Mouse (Mus musculus): ENCODE data around the gene Il17re. TPM values are rescaled to one million over a fixed set of nuclear protein-coding genes. Genes with fewer than 3 reads are reported as not detected.

Il17re gene
- total RNA-seq, 1 experiment = 0.80 TPM

DNA sequence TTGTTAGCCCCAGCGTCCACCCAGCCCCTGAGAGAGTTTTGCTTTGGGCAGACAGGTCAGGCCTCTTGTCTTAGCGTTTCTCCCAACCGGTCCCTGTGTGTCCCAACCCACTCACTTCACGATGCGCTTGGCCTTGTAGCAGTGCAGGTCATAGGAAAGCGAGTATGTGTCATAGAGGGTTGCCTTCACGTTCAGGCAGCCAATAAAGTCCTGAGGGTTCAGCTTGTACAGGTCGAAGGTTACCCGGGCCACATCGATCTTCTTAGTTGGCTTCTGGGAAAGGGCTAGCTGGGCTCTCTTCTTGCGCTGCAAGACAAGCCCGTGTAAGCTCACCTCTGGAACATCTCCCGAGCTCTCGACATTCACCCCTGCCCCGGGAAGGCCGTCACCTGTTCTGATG is 30.3 kb upstream of the Il17re start:
- TF ChIP-seq HCFC1 (IDR thresholded peaks at IDR 0.05; ENCODE audit: borderline replicate concordance, insufficient read depth, low read length) (no peak), ZNF384 (IDR thresholded peaks at IDR 0.05; ENCODE audit: low read depth, low read length) (no peak), ZC3H11A (IDR thresholded peaks at IDR 0.05; ENCODE audit: borderline replicate concordance, low read depth, low read length) (no peak), MAFK (IDR thresholded peaks at IDR 0.05; ENCODE audit: insufficient read depth, low read depth, low read length) (no peak), CHD2 (IDR thresholded peaks at IDR 0.05; ENCODE audit: low read depth, low read length) (no peak)
- H3K27ac ChIP-seq (ENCODE audit: insufficient read depth, low read depth, low read length, poor library complexity, severe bottlenecking) = no peak overlapping the region
- in situ Hi-C loops (cut with MboI; ENCODE audit: low sequenced_read_pairs in 2 of 2, unreplicated experiment in 2 of 2) = no loop called here
- H3K4me3 ChIP-seq (ENCODE audit: insufficient read depth in 1 of 2, low read depth in 1 of 2, low read length in 2 of 2, poor library complexity in 1 of 2, severe bottlenecking in 1 of 2) = no peak overlapping the region
- DNase-seq (ENCODE audit: low read depth, low spot score) = no peak
- no peak overlapping the region for H3K9ac ChIP-seq (ENCODE audit: insufficient read depth, low read depth, low read length, poor library complexity, severe bottlenecking)
- 0 out of 4 replicates have a peak, but pooled peaks cover 0 to 2% of the 10 kb centered on the region in 2 experiments for H3K4me1 ChIP-seq (ENCODE audit: control insufficient read depth in 2 of 2, insufficient read depth in 2 of 2, low read length in 2 of 2, poor library complexity in 1 of 2)
- no peaks in the 10 kb centered on the region for H3K36me3 ChIP-seq (ENCODE audit: control insufficient read depth, insufficient read depth, low read length, poor library complexity, severe bottlenecking)
- H3K9me3 ChIP-seq (ENCODE audit: control insufficient read depth, insufficient read depth, low read depth, low read length) = no peaks in the 10 kb centered on the region

DNA sequence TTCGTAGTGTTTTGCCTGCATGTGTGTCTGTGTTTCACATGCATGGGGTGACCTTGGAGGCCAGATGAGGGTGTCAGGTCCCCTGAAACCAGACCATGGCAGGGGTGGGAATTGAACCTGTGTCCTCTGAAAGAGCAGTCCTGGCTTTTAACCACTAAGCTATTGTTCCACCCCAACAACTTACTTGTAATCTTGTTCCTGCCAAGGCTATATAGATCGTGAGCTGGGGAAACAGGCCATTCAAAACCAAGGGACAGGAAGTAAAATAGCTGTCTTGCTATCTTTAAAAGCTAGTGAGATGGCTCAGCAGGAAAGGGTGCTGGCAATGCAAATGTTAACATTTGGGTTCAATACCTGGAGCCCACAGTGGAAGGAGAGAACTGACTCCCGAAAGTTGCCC is 28.3 kb upstream of the Il17re start:
- in situ Hi-C loops (cut with MboI; ENCODE audit: low sequenced_read_pairs in 2 of 2, unreplicated experiment in 2 of 2) = no loop called here
- no peaks in the 10 kb centered on the region for H3K36me3 ChIP-seq (ENCODE audit: control insufficient read depth, insufficient read depth, low read length, poor library complexity, severe bottlenecking)
- no peak for TF ChIP-seq CHD2 (IDR thresholded peaks at IDR 0.05; ENCODE audit: low read depth, low read length)
- TF ChIP-seq ZC3H11A (IDR thresholded peaks at IDR 0.05; ENCODE audit: borderline replicate concordance, low read depth, low read length) = no peak
- TF ChIP-seq HCFC1 (IDR thresholded peaks at IDR 0.05; ENCODE audit: borderline replicate concordance, insufficient read depth, low read length) = no peak
- TF ChIP-seq MAFK (IDR thresholded peaks at IDR 0.05; ENCODE audit: insufficient read depth, low read depth, low read length) = no peak
- TF ChIP-seq ZNF384 (IDR thresholded peaks at IDR 0.05; ENCODE audit: low read depth, low read length) = no peak
- H3K4me3 ChIP-seq (ENCODE audit: insufficient read depth in 1 of 2, low read depth in 1 of 2, low read length in 2 of 2, poor library complexity in 1 of 2, severe bottlenecking in 1 of 2) = no peak overlapping the region
- no peak overlapping the region for H3K9ac ChIP-seq (ENCODE audit: insufficient read depth, low read depth, low read length, poor library complexity, severe bottlenecking)
- no peak overlapping the region for H3K27ac ChIP-seq (ENCODE audit: insufficient read depth, low read depth, low read length, poor library complexity, severe bottlenecking)
- H3K9me3 ChIP-seq (ENCODE audit: control insufficient read depth, insufficient read depth, low read depth, low read length) = no peaks in the 10 kb centered on the region
- DNase-seq (ENCODE audit: low read depth, low spot score) = no peak
- 0 out of 4 replicates have a peak, but pooled peaks cover 0 to 2% of the 10 kb centered on the region in 2 experiments for H3K4me1 ChIP-seq (ENCODE audit: control insufficient read depth in 2 of 2, insufficient read depth in 2 of 2, low read length in 2 of 2, poor library complexity in 1 of 2)

DNA sequence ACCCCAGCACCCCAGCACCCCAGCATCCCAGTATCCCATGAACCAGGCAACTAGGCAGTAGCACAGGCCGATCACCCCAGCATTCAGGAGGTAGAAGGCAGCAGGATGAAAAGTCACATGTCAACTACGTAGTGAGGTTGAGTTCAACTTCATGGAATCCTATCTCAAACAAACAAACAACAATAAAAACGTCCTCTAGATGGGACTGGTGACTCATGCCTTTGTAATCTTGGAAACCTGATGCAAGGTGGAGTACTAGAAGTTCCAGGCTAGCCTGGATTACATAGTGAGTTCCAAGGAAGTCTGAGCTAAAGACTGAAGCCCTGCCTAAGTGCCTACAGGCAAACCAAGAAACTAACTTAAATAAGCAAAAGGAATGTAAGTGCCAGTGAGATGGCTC is 27.4 kb upstream of the Il17re start:
- in situ Hi-C loops (cut with MboI; ENCODE audit: low sequenced_read_pairs in 2 of 2, unreplicated experiment in 2 of 2) = no loop called here
- no peak for TF ChIP-seq MAFK (IDR thresholded peaks at IDR 0.05; ENCODE audit: insufficient read depth, low read depth, low read length)
- no peak for TF ChIP-seq CHD2 (IDR thresholded peaks at IDR 0.05; ENCODE audit: low read depth, low read length)
- no peak for TF ChIP-seq ZNF384 (IDR thresholded peaks at IDR 0.05; ENCODE audit: low read depth, low read length)
- no peak for TF ChIP-seq ZC3H11A (IDR thresholded peaks at IDR 0.05; ENCODE audit: borderline replicate concordance, low read depth, low read length)
- TF ChIP-seq HCFC1 (IDR thresholded peaks at IDR 0.05; ENCODE audit: borderline replicate concordance, insufficient read depth, low read length) = no peak
- H3K9ac ChIP-seq (ENCODE audit: insufficient read depth, low read depth, low read length, poor library complexity, severe bottlenecking) = no peak overlapping the region
- H3K4me1 ChIP-seq (ENCODE audit: control insufficient read depth in 2 of 2, insufficient read depth in 2 of 2, low read length in 2 of 2, poor library complexity in 1 of 2) = 0 out of 4 replicates have a peak, but pooled peaks cover 0 to 2% of the 10 kb centered on the region in 2 experiments
- no peak overlapping the region for H3K27ac ChIP-seq (ENCODE audit: insufficient read depth, low read depth, low read length, poor library complexity, severe bottlenecking)
- no peaks in the 10 kb centered on the region for H3K9me3 ChIP-seq (ENCODE audit: control insufficient read depth, insufficient read depth, low read depth, low read length)
- H3K4me3 ChIP-seq (ENCODE audit: insufficient read depth in 1 of 2, low read depth in 1 of 2, low read length in 2 of 2, poor library complexity in 1 of 2, severe bottlenecking in 1 of 2) = no peak overlapping the region
- H3K36me3 ChIP-seq (ENCODE audit: control insufficient read depth, insufficient read depth, low read length, poor library complexity, severe bottlenecking) = no peaks in the 10 kb centered on the region
- no peak for DNase-seq (ENCODE audit: low read depth, low spot score)

DNA sequence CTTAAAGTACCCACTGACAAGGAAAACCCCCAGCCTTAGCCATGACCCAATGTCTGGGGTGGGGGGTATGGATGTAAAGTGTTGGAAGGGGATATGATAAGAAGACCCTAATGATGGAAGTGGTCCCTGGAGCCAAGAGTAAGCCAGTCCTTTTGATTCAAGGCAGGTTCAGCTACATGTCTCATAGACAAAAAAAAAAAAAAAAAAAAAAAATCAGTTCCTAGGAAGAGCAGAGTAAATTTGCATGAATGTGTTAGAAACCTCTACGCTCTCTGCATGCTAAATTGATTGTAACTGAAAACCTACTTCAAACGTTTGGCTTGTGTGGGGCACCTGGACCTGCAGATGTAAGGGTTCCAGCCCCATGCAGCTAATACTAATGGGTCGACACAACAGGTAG is 26.5 kb upstream of the Il17re start:
- no peak overlapping the region for H3K27ac ChIP-seq (ENCODE audit: insufficient read depth, low read depth, low read length, poor library complexity, severe bottlenecking)
- H3K4me3 ChIP-seq (ENCODE audit: insufficient read depth in 1 of 2, low read depth in 1 of 2, low read length in 2 of 2, poor library complexity in 1 of 2, severe bottlenecking in 1 of 2) = no peak overlapping the region
- no peak for DNase-seq (ENCODE audit: low read depth, low spot score)
- H3K9ac ChIP-seq (ENCODE audit: insufficient read depth, low read depth, low read length, poor library complexity, severe bottlenecking) = no peak overlapping the region
- H3K9me3 ChIP-seq (ENCODE audit: control insufficient read depth, insufficient read depth, low read depth, low read length) = no peaks in the 10 kb centered on the region
- in situ Hi-C loops (cut with MboI; ENCODE audit: low sequenced_read_pairs in 2 of 2, unreplicated experiment in 2 of 2) = no loop called here
- no peaks in the 10 kb centered on the region for H3K36me3 ChIP-seq (ENCODE audit: control insufficient read depth, insufficient read depth, low read length, poor library complexity, severe bottlenecking)
- no peak for TF ChIP-seq HCFC1 (IDR thresholded peaks at IDR 0.05; ENCODE audit: borderline replicate concordance, insufficient read depth, low read length)
- no peak for TF ChIP-seq ZNF384 (IDR thresholded peaks at IDR 0.05; ENCODE audit: low read depth, low read length)
- no peak for TF ChIP-seq MAFK (IDR thresholded peaks at IDR 0.05; ENCODE audit: insufficient read depth, low read depth, low read length)
- TF ChIP-seq ZC3H11A (IDR thresholded peaks at IDR 0.05; ENCODE audit: borderline replicate concordance, low read depth, low read length) = no peak
- no peak for TF ChIP-seq CHD2 (IDR thresholded peaks at IDR 0.05; ENCODE audit: low read depth, low read length)
- 0 out of 4 replicates have a peak, but pooled peaks cover 0 to 2% of the 10 kb centered on the region in 2 experiments for H3K4me1 ChIP-seq (ENCODE audit: control insufficient read depth in 2 of 2, insufficient read depth in 2 of 2, low read length in 2 of 2, poor library complexity in 1 of 2)

DNA sequence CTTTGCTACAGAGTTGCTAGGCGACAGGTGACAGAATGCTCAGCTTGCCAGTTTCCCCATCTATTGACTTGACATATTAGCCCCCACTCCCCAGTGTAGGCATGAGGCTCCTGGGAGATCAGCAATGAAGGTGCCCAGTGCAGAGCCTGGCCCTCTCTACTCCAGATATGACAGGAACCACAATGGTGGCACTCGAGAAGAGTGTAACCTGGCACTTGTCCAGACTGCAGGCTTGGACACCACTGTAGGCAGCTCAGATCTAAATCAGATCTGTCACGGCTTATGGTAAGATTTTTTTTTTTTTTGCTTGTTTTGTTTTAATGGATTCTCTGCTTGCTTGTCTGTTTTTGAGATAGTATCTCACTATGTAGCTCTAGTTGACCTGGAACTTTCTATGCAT is 24.6 kb upstream of the Il17re start:
- no peak for TF ChIP-seq HCFC1 (IDR thresholded peaks at IDR 0.05; ENCODE audit: borderline replicate concordance, insufficient read depth, low read length)
- no peak for TF ChIP-seq ZC3H11A (IDR thresholded peaks at IDR 0.05; ENCODE audit: borderline replicate concordance, low read depth, low read length)
- no peak for TF ChIP-seq MAFK (IDR thresholded peaks at IDR 0.05; ENCODE audit: insufficient read depth, low read depth, low read length)
- no peak for TF ChIP-seq CHD2 (IDR thresholded peaks at IDR 0.05; ENCODE audit: low read depth, low read length)
- TF ChIP-seq ZNF384 (IDR thresholded peaks at IDR 0.05; ENCODE audit: low read depth, low read length) = no peak
- Histone ChIP-seq H3K36me3 (ENCODE audit: control insufficient read depth, insufficient read depth, low read length, poor library complexity, severe bottlenecking) (no peaks in the 10 kb centered on the region), H3K9me3 (ENCODE audit: control insufficient read depth, insufficient read depth, low read depth, low read length) (no peaks in the 10 kb centered on the region), H3K27ac (ENCODE audit: insufficient read depth, low read depth, low read length, poor library complexity, severe bottlenecking) (no peak overlapping the region), H3K4me1 (ENCODE audit: control insufficient read depth in 2 of 2, insufficient read depth in 2 of 2, low read length in 2 of 2, poor library complexity in 1 of 2) (no peaks in the 10 kb centered on the region), H3K9ac (ENCODE audit: insufficient read depth, low read depth, low read length, poor library complexity, severe bottlenecking) (no peak overlapping the region), H3K4me3 (ENCODE audit: insufficient read depth in 1 of 2, low read depth in 1 of 2, low read length in 2 of 2, poor library complexity in 1 of 2, severe bottlenecking in 1 of 2) (no peak overlapping the region)
- in situ Hi-C loops (cut with MboI; ENCODE audit: low sequenced_read_pairs in 2 of 2, unreplicated experiment in 2 of 2) = no loop called here
- no peak for DNase-seq (ENCODE audit: low read depth, low spot score)
